In genomic region chr14:24551472-24551783, GRCm38 (mm10) we compare ENCODE assay signal across 14 mouse cellular contexts.
DNase-seq lines count a peak whose midpoint lies in the region; ATAC-seq lines count a peak whose summit lies in the region.
"Had no signal": no experiment of that assay in that cellular context is flagged by ENCODE, and none has a peak within 500 bp of the region (broad histone marks: within the 10 kb centered on the region; RNA-seq: fewer than 3 reads in every experiment).

No protein-coding gene starts in this region.

- H3K4me3 ChIP-seq in forebrain, embryonic 10.5 days, result no peak overlapping the region
- no peak overlapping the region for H3K4me3 ChIP-seq in forebrain, embryonic 14.5 days (ENCODE audit: low read depth, low read length)
- H3K4me3 ChIP-seq in hindbrain, embryonic 15.5 days, result no peak overlapping the region
- no peak overlapping the region for H3K4me3 ChIP-seq in midbrain, embryonic 16.5 days (ENCODE audit: low read depth, low read length)
- H3K4me3 ChIP-seq: heart, embryonic 12.5 days; limb, embryonic 13.5 days had no signal

- H3K36me3 ChIP-seq in forebrain, embryonic 10.5 days (replicated peaks), result no peaks in the 10 kb centered on the region
- no peaks in the 10 kb centered on the region for H3K36me3 ChIP-seq in forebrain, embryonic 14.5 days (ENCODE audit: control insufficient read depth, insufficient read depth, low read length)
- no peaks in the 10 kb centered on the region for H3K36me3 ChIP-seq in hindbrain, embryonic 15.5 days
- no peaks in the 10 kb centered on the region for H3K36me3 ChIP-seq in midbrain, embryonic 16.5 days (ENCODE audit: control insufficient read depth, insufficient read depth, low read length)
- H3K36me3 ChIP-seq: heart, embryonic 12.5 days; limb, embryonic 13.5 days had no signal

- peak; percentile 80; the same call in 1 of the 2 replicates for ATAC-seq in forebrain, embryonic 14.5 days
- ATAC-seq in hindbrain, embryonic 15.5 days (ENCODE audit: low FRiP score, low read depth), result no peak; the same call in 1 of the 2 replicates
- ATAC-seq in midbrain, embryonic 16.5 days, result no peak; the same call in 1 of the 2 replicates
- no peak for ATAC-seq in granulocyte monocyte progenitor cell, adult 5-6 weeks (replicated peaks; ENCODE audit: poor library complexity, severe bottlenecking)
- ATAC-seq: CD4-positive, CD25-positive, alpha-beta regulatory T cell, adult 4 months had no signal

- WGBS in forebrain, embryonic 10.5 days, result 75% methylated on average over 3 of the region's 3 CpGs
- 53% methylated on average over 3 of the region's 3 CpGs for WGBS in forebrain, embryonic 14.5 days
- 49% methylated on average over 3 of the region's 3 CpGs for WGBS in hindbrain, embryonic 15.5 days
- WGBS in midbrain, embryonic 16.5 days, result 68% methylated on average over 3 of the region's 3 CpGs

- peaks cover 15% of the 10 kb centered on the region for H3K4me1 ChIP-seq in forebrain, embryonic 10.5 days
- H3K4me1 ChIP-seq in forebrain, embryonic 14.5 days (ENCODE audit: control insufficient read depth, insufficient read depth, low read length), result peaks cover 8% of the 10 kb centered on the region
- H3K4me1 ChIP-seq in hindbrain, embryonic 15.5 days (replicated peaks), result peaks cover 16% of the 10 kb centered on the region
- peaks cover 8% of the 10 kb centered on the region; the same call in 1 of the 2 replicates for H3K4me1 ChIP-seq in midbrain, embryonic 16.5 days (ENCODE audit: control insufficient read depth, insufficient read depth, low read length)
- H3K4me1 ChIP-seq: heart, embryonic 12.5 days had no signal

- no peak overlapping the region for H3K4me2 ChIP-seq in forebrain, embryonic 14.5 days (ENCODE audit: low read length)
- 0 out of 2 replicates have a peak overlapping the region, but pooled peaks have one; percentile 0 for H3K4me2 ChIP-seq in hindbrain, embryonic 15.5 days
- H3K4me2 ChIP-seq in midbrain, embryonic 16.5 days (ENCODE audit: low read length), result no peak overlapping the region
- H3K4me2 ChIP-seq: heart, embryonic 12.5 days; limb, embryonic 13.5 days had no signal

- no peaks in the 10 kb centered on the region for H3K27me3 ChIP-seq in forebrain, embryonic 10.5 days (ENCODE audit: poor library complexity, severe bottlenecking)
- H3K27me3 ChIP-seq in forebrain, embryonic 14.5 days (replicated peaks; ENCODE audit: control insufficient read depth, insufficient read depth, low read length), result no peaks in the 10 kb centered on the region
- no peaks in the 10 kb centered on the region for H3K27me3 ChIP-seq in hindbrain, embryonic 15.5 days
- H3K27me3 ChIP-seq in midbrain, embryonic 16.5 days (ENCODE audit: control insufficient read depth, insufficient read depth, low read depth, low read length), result no peaks in the 10 kb centered on the region
- H3K27me3 ChIP-seq: heart, embryonic 12.5 days; limb, embryonic 13.5 days had no signal

- no peak overlapping the region for H3K9ac ChIP-seq in forebrain, embryonic 14.5 days (ENCODE audit: low read length)
- no peak overlapping the region for H3K9ac ChIP-seq in hindbrain, embryonic 15.5 days
- 0 out of 2 replicates have a peak overlapping the region, but pooled peaks have one; percentile 14 for H3K9ac ChIP-seq in midbrain, embryonic 16.5 days (ENCODE audit: low read depth, low read length)
- H3K9ac ChIP-seq: heart, embryonic 12.5 days; limb, embryonic 13.5 days had no signal

- peaks cover 6% of the 10 kb centered on the region; the same call in 1 of the 2 replicates for H3K9me3 ChIP-seq in forebrain, embryonic 10.5 days
- H3K9me3 ChIP-seq in forebrain, embryonic 14.5 days (replicated peaks; ENCODE audit: control insufficient read depth, low read length), result no peaks in the 10 kb centered on the region
- H3K9me3 ChIP-seq in hindbrain, embryonic 15.5 days, result no peaks in the 10 kb centered on the region
- no peaks in the 10 kb centered on the region for H3K9me3 ChIP-seq in midbrain, embryonic 16.5 days (replicated peaks; ENCODE audit: control insufficient read depth, low read length, poor library complexity, severe bottlenecking)

- peak overlapping the region; percentile 82 for H3K27ac ChIP-seq in forebrain, embryonic 10.5 days
- peak overlapping the region; percentile 73 for H3K27ac ChIP-seq in forebrain, embryonic 14.5 days (ENCODE audit: low read depth, low read length)
- H3K27ac ChIP-seq in hindbrain, embryonic 15.5 days (replicated peaks), result peak overlapping the region; percentile 72
- H3K27ac ChIP-seq in midbrain, embryonic 16.5 days (ENCODE audit: low read length), result peak overlapping the region; percentile 77
- H3K27ac ChIP-seq: limb, embryonic 13.5 days had no signal

- DNase-seq in forebrain, embryonic 10.5 days (ENCODE audit: extremely low spot score, low spot score), result no peak
- DNase-seq in forebrain, embryonic 14.5 days (ENCODE audit: low spot score), result no peak
- DNase-seq in adrenal gland, postnatal 14 days, result no peak
- DNase-seq in kidney, adult 9 months, result no peak
- DNase-seq: adrenal gland, postnatal 10 days; heart, postnatal 36 days; kidney, adult 18-20 months; lung, postnatal 36 days had no signal
